Mouse (Mus musculus): ENCODE results near the gene Jun. TPM values are rescaled to one million over a fixed set of nuclear protein-coding genes. Genes with fewer than 3 reads are reported as not detected.

Gene Jun
- 16.7 and 19.4 TPM in 2 replicates for polyA plus RNA-seq (2012; rRNA removed)

DNA sequence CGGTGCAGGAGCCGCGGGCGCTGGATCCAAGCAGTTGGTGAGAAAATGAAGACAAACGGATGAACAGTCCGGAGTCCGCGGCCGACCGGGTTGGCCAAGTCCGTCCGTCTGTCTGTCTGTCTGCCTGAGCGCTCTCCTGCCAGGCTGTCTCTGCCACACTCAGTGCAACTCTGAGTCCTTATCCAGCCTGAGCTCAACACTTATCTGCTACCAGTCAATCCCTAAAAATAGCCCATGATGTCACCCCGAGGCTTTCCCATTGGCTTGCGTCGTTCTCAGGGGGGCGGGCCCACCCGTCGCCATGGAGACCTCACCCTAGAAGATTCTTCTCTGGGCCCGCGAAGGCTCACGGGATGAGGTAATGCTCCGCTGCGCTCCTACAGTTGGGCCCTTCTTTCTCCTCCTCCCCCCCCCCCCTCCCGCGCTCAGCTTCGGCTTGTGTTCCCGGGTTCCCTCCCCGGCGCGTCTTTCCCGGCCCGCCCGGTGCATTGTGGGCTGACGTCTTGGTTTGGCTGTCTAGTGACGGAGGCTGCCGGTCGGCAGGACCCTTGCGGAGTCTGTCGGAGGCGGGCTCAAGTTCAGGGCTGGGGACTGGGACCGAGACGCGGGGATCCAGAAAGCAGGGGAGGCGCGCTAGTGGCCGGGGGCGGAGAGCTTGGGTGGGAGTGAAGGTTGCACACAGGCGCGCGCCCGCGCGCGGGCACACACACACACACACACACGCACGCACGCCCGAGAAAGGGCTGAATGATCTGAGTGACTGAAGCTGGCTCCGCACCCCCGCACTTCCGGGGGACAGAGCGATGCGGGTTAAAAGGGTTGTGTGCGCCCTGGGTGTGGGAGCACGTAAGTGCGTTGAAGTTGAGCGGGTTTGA, at the start of gene Jun:
Gene Jun (minus strand): TSS at position 198 of the 875 bp plus-strand sequence.
- TF ChIP-seq POLR2A (IDR thresholded peaks at IDR 0.05; ENCODE audit: low read depth, low read length) (peak; percentile 99), CTCF (IDR thresholded peaks at IDR 0.05; ENCODE audit: extremely low read depth, insufficient read depth, insufficient read length, insufficient replicate concordance) (no peak)
- H3K4me3 ChIP-seq (ENCODE audit: extremely low read depth, insufficient read depth, insufficient read length), result peak within 1 kb of the TSS; percentile 70
- under 1% methylated on average over 68 of the region's 68 CpGs for WGBS
- no peaks in the 10 kb centered on the region for H3K27me3 ChIP-seq (ENCODE audit: control insufficient read depth, insufficient read depth, low read length)
- no peaks in the 10 kb centered on the region; the same call in none of the 2 replicates for H3K4me1 ChIP-seq (ENCODE audit: control insufficient read depth, insufficient read depth, insufficient read length)
- no peaks in the 10 kb centered on the region for H3K36me3 ChIP-seq (ENCODE audit: control insufficient read depth, insufficient read depth, low read length)
- peak; percentile 98 to 99 for DNase-seq (ENCODE audit: low read depth in 1 of 2, low spot score in 2 of 2)
- H3K27ac ChIP-seq (ENCODE audit: insufficient read depth, low read length), result peak within 1 kb of the TSS; percentile 94

DNA sequence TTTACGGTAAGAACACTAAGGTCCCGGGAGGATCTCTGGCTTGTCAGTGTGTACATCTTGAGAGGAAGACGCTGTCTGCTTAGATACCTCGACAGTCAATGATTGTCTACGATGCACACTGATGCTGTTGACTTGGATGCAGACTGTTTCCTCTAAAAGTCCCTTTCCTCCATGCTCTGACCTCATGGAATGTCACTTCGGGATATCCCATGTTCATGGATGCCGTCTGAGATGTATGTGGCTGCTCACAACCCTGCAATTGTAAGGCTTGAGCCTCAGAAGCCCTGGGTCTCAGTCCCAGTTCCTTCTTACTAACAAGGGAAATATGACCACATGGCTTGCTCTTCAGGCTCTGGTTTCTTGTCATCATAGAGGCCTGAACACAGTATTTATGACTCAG, 49.7 kb upstream of the Jun start:
- Histone ChIP-seq H3K4me1 (ENCODE audit: control insufficient read depth, insufficient read depth, insufficient read length) (peaks cover 7% of the 10 kb centered on the region), H3K4me3 (ENCODE audit: extremely low read depth, insufficient read depth, insufficient read length) (no peak overlapping the region), H3K36me3 (ENCODE audit: control insufficient read depth, insufficient read depth, low read length) (no peaks in the 10 kb centered on the region), H3K27me3 (ENCODE audit: control insufficient read depth, insufficient read depth, low read length) (no peaks in the 10 kb centered on the region), H3K27ac (ENCODE audit: insufficient read depth, low read length) (no peak overlapping the region)
- no peak for DNase-seq (ENCODE audit: low read depth in 1 of 2, low spot score in 2 of 2)
- 91% methylated on average over 7 of the region's 7 CpGs for WGBS
- no peak for TF ChIP-seq POLR2A (IDR thresholded peaks at IDR 0.05; ENCODE audit: low read depth, low read length)
- TF ChIP-seq CTCF (IDR thresholded peaks at IDR 0.05; ENCODE audit: extremely low read depth, insufficient read depth, insufficient read length, insufficient replicate concordance), result no peak

DNA sequence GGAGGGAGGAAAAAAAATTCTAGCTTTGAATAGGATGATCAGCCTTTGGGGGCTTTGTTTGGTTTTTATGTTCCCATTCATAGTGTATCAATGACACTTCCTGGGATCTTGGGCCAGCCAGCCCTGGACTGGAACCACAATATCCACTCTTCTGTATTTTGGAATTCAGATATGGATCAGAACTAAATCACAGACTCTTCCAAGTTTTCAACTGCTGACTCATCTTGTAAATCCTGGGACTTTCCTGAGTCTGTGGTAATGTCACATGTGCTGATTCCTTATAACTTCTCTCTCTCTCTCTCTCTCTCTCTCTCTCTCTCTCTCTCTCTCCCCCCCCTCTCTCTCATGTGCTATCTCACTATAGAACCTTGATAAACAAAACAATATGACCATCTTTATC, 48.7 kb upstream of the Jun start:
- no peak for TF ChIP-seq CTCF (IDR thresholded peaks at IDR 0.05; ENCODE audit: extremely low read depth, insufficient read depth, insufficient read length, insufficient replicate concordance)
- TF ChIP-seq POLR2A (IDR thresholded peaks at IDR 0.05; ENCODE audit: low read depth, low read length), result no peak
- DNase-seq (ENCODE audit: low read depth in 1 of 2, low spot score in 2 of 2), result no peak
- Histone ChIP-seq H3K27ac (ENCODE audit: insufficient read depth, low read length) (no peak overlapping the region), H3K4me1 (ENCODE audit: control insufficient read depth, insufficient read depth, insufficient read length) (peaks cover 4% of the 10 kb centered on the region), H3K27me3 (ENCODE audit: control insufficient read depth, insufficient read depth, low read length) (no peaks in the 10 kb centered on the region), H3K4me3 (ENCODE audit: extremely low read depth, insufficient read depth, insufficient read length) (no peak overlapping the region), H3K36me3 (ENCODE audit: control insufficient read depth, insufficient read depth, low read length) (no peaks in the 10 kb centered on the region)

DNA sequence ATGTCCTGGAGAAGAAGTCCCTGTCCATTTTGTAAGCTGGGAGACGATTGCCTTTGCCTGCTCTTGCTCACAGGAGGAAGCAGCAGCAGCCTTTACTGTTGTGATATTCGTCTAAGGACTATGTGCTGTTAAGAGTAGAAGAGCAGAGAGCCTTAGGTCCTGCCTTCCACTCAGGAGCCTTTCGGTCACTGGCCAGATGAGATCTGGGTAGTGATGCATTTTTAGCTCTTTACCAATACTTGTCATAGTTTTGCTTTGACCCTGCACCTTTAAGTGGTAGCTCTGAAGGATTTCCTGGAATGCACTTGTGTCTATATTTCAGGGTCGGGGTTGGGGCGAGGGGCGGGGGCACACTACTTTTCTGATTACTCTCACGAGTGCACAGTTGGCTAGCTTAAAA, 47.4 kb upstream of the Jun start:
- Histone ChIP-seq H3K27me3 (ENCODE audit: control insufficient read depth, insufficient read depth, low read length) (no peaks in the 10 kb centered on the region), H3K27ac (ENCODE audit: insufficient read depth, low read length) (no peak overlapping the region), H3K4me1 (ENCODE audit: control insufficient read depth, insufficient read depth, insufficient read length) (no peaks in the 10 kb centered on the region; the same call in 1 of the 2 replicates), H3K36me3 (ENCODE audit: control insufficient read depth, insufficient read depth, low read length) (no peaks in the 10 kb centered on the region), H3K4me3 (ENCODE audit: extremely low read depth, insufficient read depth, insufficient read length) (no peak overlapping the region)
- no peak for TF ChIP-seq POLR2A (IDR thresholded peaks at IDR 0.05; ENCODE audit: low read depth, low read length)
- TF ChIP-seq CTCF (IDR thresholded peaks at IDR 0.05; ENCODE audit: extremely low read depth, insufficient read depth, insufficient read length, insufficient replicate concordance), result no peak
- 70% methylated on average over 7 of the region's 7 CpGs for WGBS
- no peak for DNase-seq (ENCODE audit: low read depth in 1 of 2, low spot score in 2 of 2)

DNA sequence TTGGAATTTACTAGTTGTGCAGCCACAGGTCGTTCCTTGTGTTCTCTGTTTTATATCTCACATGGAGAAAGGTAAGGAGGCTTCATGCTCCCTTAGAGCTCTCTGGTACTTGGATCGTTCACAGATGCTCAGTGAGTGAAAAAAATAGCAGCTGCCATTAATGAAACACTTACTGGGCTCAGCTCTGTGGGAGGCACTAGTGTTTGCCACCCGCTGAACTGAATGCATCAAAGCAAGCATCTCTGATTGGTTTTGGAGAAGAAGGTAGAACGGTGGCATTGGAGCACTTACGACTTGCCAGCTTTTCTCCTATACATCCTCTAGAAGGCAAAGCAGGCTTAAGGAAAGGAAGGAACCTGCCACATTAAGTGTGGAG, 46.7 kb upstream of the Jun start:
- TF ChIP-seq POLR2A (IDR thresholded peaks at IDR 0.05; ENCODE audit: low read depth, low read length), result no peak
- no peak for TF ChIP-seq CTCF (IDR thresholded peaks at IDR 0.05; ENCODE audit: extremely low read depth, insufficient read depth, insufficient read length, insufficient replicate concordance)
- 90% methylated on average over 5 of the region's 5 CpGs for WGBS

DNA sequence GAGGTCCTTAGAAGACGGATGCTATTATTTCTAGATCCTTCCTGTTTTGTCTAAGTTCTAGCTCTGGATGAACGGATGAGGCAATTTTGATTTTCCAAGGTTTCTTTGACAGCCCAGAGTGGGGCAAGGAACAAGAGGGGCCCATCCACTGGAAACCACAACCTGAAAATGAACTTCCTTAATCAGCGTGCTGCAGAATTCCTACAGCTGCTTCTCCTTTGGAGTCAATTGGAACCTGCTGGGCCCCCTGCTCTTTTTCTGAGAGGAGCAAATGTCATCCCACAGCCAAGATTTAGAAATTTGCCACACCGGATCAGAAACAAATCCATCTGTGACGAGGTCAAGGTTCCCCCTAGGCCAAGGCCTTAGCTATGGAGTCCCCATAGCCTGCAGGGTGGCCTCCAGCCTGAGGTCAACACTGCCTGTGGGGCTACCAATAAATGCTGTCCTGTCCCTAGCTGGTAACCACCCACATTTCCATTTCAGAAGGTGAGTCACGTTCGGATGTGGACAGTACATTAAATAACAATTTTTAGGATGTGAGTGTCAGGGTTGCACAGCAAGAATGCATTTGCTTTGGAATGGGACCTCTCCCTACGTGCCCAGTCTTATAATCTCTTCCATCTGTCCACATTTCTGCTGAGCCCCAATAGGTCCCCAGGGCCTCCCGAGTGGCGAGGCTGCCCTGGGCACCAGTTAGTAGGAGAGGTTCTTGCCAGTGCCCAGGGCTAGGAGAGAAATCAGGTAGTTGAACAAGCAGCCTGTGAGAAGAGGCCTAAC, 46.1 kb upstream of the Jun start:
- Histone ChIP-seq H3K4me3 (ENCODE audit: extremely low read depth, insufficient read depth, insufficient read length) (no peak overlapping the region), H3K27me3 (ENCODE audit: control insufficient read depth, insufficient read depth, low read length) (no peaks in the 10 kb centered on the region), H3K36me3 (ENCODE audit: control insufficient read depth, insufficient read depth, low read length) (no peaks in the 10 kb centered on the region), H3K4me1 (ENCODE audit: control insufficient read depth, insufficient read depth, insufficient read length) (no peaks in the 10 kb centered on the region; the same call in 1 of the 2 replicates), H3K27ac (ENCODE audit: insufficient read depth, low read length) (no peak overlapping the region)
- DNase-seq (ENCODE audit: low read depth in 1 of 2, low spot score in 2 of 2), result no peak
- TF ChIP-seq CTCF (IDR thresholded peaks at IDR 0.05; ENCODE audit: extremely low read depth, insufficient read depth, insufficient read length, insufficient replicate concordance) (no peak), POLR2A (IDR thresholded peaks at IDR 0.05; ENCODE audit: low read depth, low read length) (no peak)
- WGBS, result 79% methylated on average over 10 of the region's 10 CpGs

More for the DNA sequence above, 46.7 kb upstream of the Jun start:
- no peaks in the 10 kb centered on the region for H3K27me3 ChIP-seq (ENCODE audit: control insufficient read depth, insufficient read depth, low read length)
- no peak for DNase-seq (ENCODE audit: low read depth in 1 of 2, low spot score in 2 of 2)
- H3K4me1 ChIP-seq (ENCODE audit: control insufficient read depth, insufficient read depth, insufficient read length), result no peaks in the 10 kb centered on the region; the same call in 1 of the 2 replicates
- H3K4me3 ChIP-seq (ENCODE audit: extremely low read depth, insufficient read depth, insufficient read length), result no peak overlapping the region
- H3K36me3 ChIP-seq (ENCODE audit: control insufficient read depth, insufficient read depth, low read length), result no peaks in the 10 kb centered on the region
- H3K27ac ChIP-seq (ENCODE audit: insufficient read depth, low read length), result no peak overlapping the region

Measured in spleen, adult 2 months (tissue).